Mouse (Mus musculus) heart, embryonic 12.5 days (tissue): ENCODE measurements around the gene Rab3ip. TPM values are rescaled to one million over a fixed set of nuclear protein-coding genes. Genes with fewer than 3 reads are reported as not detected.

Source experiments
- ATAC-seq: fragments of 200-750 bp; cut with Nextera tagmentation; 2 replicates; pipeline ENCODE4 v1.8.0; 2017; ENCODE audit warnings: moderate TSS enrichment, moderate library complexity; ENCODE audit not compliant: insufficient number of reproducible peaks, low FRiP score
- H3K27ac ChIP-seq: fragments of 300-500 bp; sonication (generic); 2 replicates; pipeline ENCODE4 v1.5.1; 2016; ENCODE audit warnings: mild to moderate bottlenecking, moderate library complexity; ENCODE audit not compliant: poor library complexity, severe bottlenecking
- H3K27me3 ChIP-seq: fragments of 300-500 bp; sonication (generic); replicated peaks from 2 replicates; pipeline ENCODE4 v1.6.1; 2016; ENCODE audit warnings: mild to moderate bottlenecking, moderate library complexity
- H3K36me3 ChIP-seq: fragments of 300-500 bp; sonication (generic); 2 replicates; pipeline ENCODE4 v1.6.1; 2016; ENCODE audit warnings: mild to moderate bottlenecking, moderate library complexity
- H3K4me1 ChIP-seq: fragments of 300-500 bp; sonication (generic); replicated peaks from 2 replicates; pipeline ENCODE4 v1.6.1; 2016; ENCODE audit warnings: mild to moderate bottlenecking
- H3K4me2 ChIP-seq: fragments of 300-500 bp; sonication (generic); 2 replicates; pipeline ENCODE4 v1.6.1; 2016; ENCODE audit warnings: mild to moderate bottlenecking, moderate library complexity
- H3K4me3 ChIP-seq: fragments of 300-500 bp; sonication (generic); 2 replicates; pipeline ENCODE4 v1.5.1; 2016; ENCODE audit warnings: mild to moderate bottlenecking
- H3K9ac ChIP-seq: fragments of 300-500 bp; sonication (generic); 2 replicates; pipeline ENCODE4 v1.6.1; 2016; ENCODE audit warnings: mild to moderate bottlenecking, moderate library complexity
- H3K9me3 ChIP-seq: fragments of 300-500 bp; sonication (generic); replicated peaks from 2 replicates; pipeline ENCODE4 v1.6.1; 2016; ENCODE audit warnings: mild to moderate bottlenecking, moderate library complexity
- WGBS: fragments of 180-500 bp; shearing (Covaris S2); methylation state at CpG from one replicate; pipeline ENCODE4 v1.1.7; 2016; 5-methylcytosine and 5-hydroxymethylcytosine counted together
- polyA plus RNA-seq: library from polyadenylated mRNA; unstranded; fragments of >200 nt; fragmentation: Nextera tagmentation; extraction: Ambion mirVana; gene quantifications from 2 replicates; pipeline ENCODE4 v1.2.1, GENCODE M21; 2016

Rab3ip gene
- polyA plus RNA-seq, 1 experiment from 2014 or later = 65.7 TPM

DNA sequence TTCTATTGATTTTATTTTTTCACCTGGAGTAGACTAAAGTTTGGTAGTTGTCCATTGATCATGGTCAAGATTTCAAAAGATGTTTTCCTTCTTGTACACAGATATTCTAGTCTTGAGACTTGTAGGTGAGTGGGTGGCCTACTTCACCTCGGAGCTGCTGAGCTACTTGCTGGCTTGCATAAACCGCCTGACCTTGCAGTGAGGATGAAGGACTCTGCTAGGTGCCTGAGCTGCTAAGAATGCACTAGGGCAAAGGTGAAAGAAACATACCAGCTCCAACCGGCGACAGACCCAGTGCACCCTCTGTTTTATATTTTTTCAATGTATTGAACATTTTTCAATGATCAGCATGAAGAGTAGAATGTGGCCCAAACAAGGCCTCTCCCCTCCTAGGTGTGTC is 29.7 kb upstream of the Rab3ip start:
- WGBS = 69% methylated on average over 4 of the region's 4 CpGs
- no peak overlapping the region for H3K4me3 ChIP-seq
- H3K4me2 ChIP-seq = no peak overlapping the region
- no peak for ATAC-seq
- H3K27me3 ChIP-seq = peaks cover 4% of the 10 kb centered on the region; the same call in 1 of the 2 replicates
- H3K27ac ChIP-seq = no peak overlapping the region
- H3K9me3 ChIP-seq = no peaks in the 10 kb centered on the region
- H3K36me3 ChIP-seq = no peaks in the 10 kb centered on the region
- no peaks in the 10 kb centered on the region for H3K4me1 ChIP-seq
- no peak overlapping the region for H3K9ac ChIP-seq

DNA sequence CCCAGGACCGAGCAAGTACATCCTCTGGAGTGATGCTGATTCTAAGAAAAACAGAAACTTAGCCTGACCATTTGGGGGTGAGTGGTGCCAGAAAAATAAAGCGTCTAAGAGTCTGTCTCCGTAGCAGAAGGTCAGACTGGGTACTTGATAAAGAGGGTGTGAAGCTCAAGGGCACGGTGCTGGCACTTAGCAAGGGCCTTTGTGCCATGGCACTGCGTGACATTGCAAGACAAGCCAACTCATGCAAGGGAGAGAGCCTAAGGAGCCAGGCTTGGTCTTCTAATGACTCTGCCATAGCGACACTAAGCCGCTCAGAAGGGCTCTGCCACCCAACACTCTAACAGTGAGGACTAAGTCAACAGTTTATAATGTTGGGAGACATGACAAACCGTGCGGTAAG is 28.3 kb upstream of the Rab3ip start:
- Histone ChIP-seq H3K9ac (no peak overlapping the region), H3K27ac (no peak overlapping the region), H3K36me3 (no peaks in the 10 kb centered on the region), H3K9me3 (no peaks in the 10 kb centered on the region), H3K4me2 (no peak overlapping the region), H3K4me1 (no peaks in the 10 kb centered on the region), H3K4me3 (no peak overlapping the region), H3K27me3 (no peaks in the 10 kb centered on the region)
- WGBS = 81% methylated on average over 9 of the region's 9 CpGs
- no peak for ATAC-seq

GRCm38 (mm10) chr10:116977858-116978257 is 27.3 kb upstream of the Rab3ip start:
- H3K4me2 ChIP-seq = no peak overlapping the region
- H3K9ac ChIP-seq = no peak overlapping the region
- WGBS = 64% methylated on average over 2 of the region's 2 CpGs
- no peak overlapping the region for H3K4me3 ChIP-seq
- ATAC-seq = no peak
- H3K27ac ChIP-seq = no peak overlapping the region
- H3K36me3 ChIP-seq = no peaks in the 10 kb centered on the region
- H3K9me3 ChIP-seq = no peaks in the 10 kb centered on the region
- H3K4me1 ChIP-seq = no peaks in the 10 kb centered on the region
- H3K27me3 ChIP-seq = no peaks in the 10 kb centered on the region

DNA sequence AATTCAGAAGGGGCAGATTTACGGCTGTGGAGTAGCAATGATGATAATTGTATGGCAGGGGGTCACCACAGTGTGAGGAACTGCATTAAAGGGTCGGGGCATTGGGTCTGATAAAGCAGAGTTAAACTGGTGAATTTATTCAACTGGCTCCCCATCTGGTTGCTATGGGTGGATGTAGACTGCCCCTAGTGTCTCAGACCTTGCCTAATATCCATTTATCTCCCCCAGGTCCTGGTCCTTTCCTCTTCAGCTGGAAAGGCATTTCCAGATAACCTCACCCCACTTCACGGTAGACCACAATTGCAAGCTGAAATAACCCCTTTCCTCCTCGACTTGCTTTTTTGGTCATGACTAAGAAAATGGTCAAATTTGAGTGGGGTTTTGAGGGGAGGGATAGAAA is 26.9 kb upstream of the Rab3ip start:
- Histone ChIP-seq H3K4me1 (no peaks in the 10 kb centered on the region), H3K4me2 (no peak overlapping the region), H3K4me3 (no peak overlapping the region), H3K27ac (no peak overlapping the region), H3K27me3 (no peaks in the 10 kb centered on the region), H3K9me3 (no peaks in the 10 kb centered on the region), H3K36me3 (no peaks in the 10 kb centered on the region), H3K9ac (no peak overlapping the region)
- WGBS = 38% methylated on average over 4 of the region's 4 CpGs
- ATAC-seq = no peak

DNA sequence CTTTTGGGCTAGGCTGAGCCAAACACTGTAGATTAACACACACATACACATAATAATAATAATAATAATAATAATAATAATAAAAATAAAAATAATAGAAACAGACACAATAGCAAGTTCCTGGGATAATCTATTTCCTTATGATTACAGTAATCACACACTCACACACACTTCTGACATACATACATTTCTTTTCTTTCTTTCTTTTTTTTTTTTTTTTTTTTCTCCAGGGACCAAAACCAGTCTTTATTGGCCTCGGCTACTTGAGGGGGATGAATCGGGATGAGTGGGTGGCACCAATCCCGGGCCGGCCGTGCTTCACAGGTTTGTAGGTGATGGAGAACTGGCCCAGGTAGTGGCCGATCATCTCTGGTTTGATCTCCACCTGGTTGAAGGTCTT is 21.9 kb upstream of the Rab3ip start, which contains the start of gene Gm10271:
Gm10271 (minus strand) TSS at position 101 of the 400 bp plus-strand sequence.
- H3K27ac ChIP-seq = no peak within 1 kb of the TSS
- H3K9me3 ChIP-seq = no peaks in the 10 kb centered on the region
- 94% methylated on average over 6 of the region's 6 CpGs for WGBS
- H3K4me1 ChIP-seq = no peaks in the 10 kb centered on the region
- no peak within 1 kb of the TSS for H3K4me3 ChIP-seq
- H3K4me2 ChIP-seq = no peak within 1 kb of the TSS
- H3K27me3 ChIP-seq = no peaks in the 10 kb centered on the region
- H3K36me3 ChIP-seq = no peaks in the 10 kb centered on the region
- ATAC-seq = no peak
- no peak within 1 kb of the TSS for H3K9ac ChIP-seq

- Histone ChIP-seq H3K4me1 (peaks cover 15% of the 10 kb centered on the region), H3K27me3 (no peaks in the 10 kb centered on the region), H3K9ac (no peak overlapping the region), H3K4me2 (no peak overlapping the region), H3K27ac (no peak overlapping the region), H3K4me3 (no peak overlapping the region), H3K9me3 (no peaks in the 10 kb centered on the region), H3K36me3 (no peaks in the 10 kb centered on the region)
- no peak for ATAC-seq
- WGBS = 81% methylated on average over 4 of the region's 4 CpGs
These were observed 18.2 kb upstream of the Rab3ip start for GRCm38 (mm10) chr10:116968741-116969140.

- WGBS = 65% methylated on average over 6 of the region's 6 CpGs
- ATAC-seq = no peak
- no peak overlapping the region for H3K4me2 ChIP-seq
- no peak overlapping the region for H3K4me3 ChIP-seq
- no peak overlapping the region for H3K9ac ChIP-seq
- peaks cover 15% of the 10 kb centered on the region for H3K4me1 ChIP-seq
- H3K36me3 ChIP-seq = no peaks in the 10 kb centered on the region
- H3K9me3 ChIP-seq = no peaks in the 10 kb centered on the region; the same call in 1 of the 2 replicates
- H3K27me3 ChIP-seq = no peaks in the 10 kb centered on the region
- H3K27ac ChIP-seq = no peak overlapping the region
These were observed 15.5 kb upstream of the Rab3ip start for GRCm38 (mm10) chr10:116966065-116966464.

DNA sequence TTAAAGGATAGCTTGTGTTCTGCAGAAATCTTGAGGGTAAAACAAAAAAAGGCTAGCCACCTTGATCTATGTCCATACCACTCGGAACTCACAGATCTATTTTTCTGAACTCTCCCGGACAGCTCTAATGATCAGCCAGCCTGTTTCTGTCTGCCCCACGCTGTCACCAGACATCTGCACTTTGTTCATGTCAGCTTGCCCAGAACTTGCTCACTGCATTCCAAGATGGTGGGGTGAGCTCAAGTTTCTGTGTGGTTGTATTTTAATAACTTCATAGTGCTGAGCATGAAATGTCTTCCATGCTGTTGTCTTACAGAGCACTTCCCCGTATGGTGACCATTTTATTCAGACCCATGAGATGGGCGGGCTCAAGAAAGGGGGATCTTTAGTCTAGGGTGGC is 14.7 kb upstream of the Rab3ip start:
- H3K27ac ChIP-seq = no peak overlapping the region
- no peak overlapping the region for H3K9ac ChIP-seq
- no peaks in the 10 kb centered on the region for H3K27me3 ChIP-seq
- 41% methylated on average over 5 of the region's 5 CpGs for WGBS
- H3K36me3 ChIP-seq = no peaks in the 10 kb centered on the region
- H3K4me3 ChIP-seq = no peak overlapping the region
- ATAC-seq = no peak
- H3K4me1 ChIP-seq = peaks cover 15% of the 10 kb centered on the region
- no peaks in the 10 kb centered on the region; the same call in 1 of the 2 replicates for H3K9me3 ChIP-seq
- H3K4me2 ChIP-seq = 0 out of 2 replicates have a peak overlapping the region, but pooled peaks have one; percentile 14

DNA sequence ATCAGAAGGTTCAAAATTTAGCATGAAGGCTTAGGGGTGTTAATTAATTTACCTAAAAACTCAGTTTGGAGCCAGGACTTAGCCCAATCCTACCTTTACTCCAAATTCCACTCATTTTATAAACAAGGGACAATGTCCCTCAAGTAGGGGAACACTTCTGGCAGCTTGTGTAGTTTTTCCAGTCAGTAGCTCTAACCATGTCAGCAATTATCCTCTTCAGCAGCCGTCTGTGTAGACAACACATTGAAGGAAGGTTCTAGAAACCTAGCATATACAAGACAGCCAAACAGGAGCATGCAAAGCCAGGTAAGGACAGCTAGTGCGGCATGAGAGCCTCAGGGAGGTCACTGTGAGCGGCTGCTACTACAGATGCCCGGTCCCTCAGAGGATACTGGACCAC is 14.0 kb upstream of the Rab3ip start:
- Histone ChIP-seq H3K27me3 (no peaks in the 10 kb centered on the region), H3K4me1 (peaks cover 15% of the 10 kb centered on the region), H3K4me3 (no peak overlapping the region), H3K4me2 (no peak overlapping the region), H3K27ac (no peak overlapping the region), H3K9ac (no peak overlapping the region), H3K36me3 (no peaks in the 10 kb centered on the region), H3K9me3 (no peaks in the 10 kb centered on the region; the same call in 1 of the 2 replicates)
- no peak for ATAC-seq
- WGBS = 71% methylated on average over 4 of the region's 4 CpGs

GRCm38 (mm10) chr10:116964084-116964483 is 13.5 kb upstream of the Rab3ip start:
- H3K36me3 ChIP-seq = no peaks in the 10 kb centered on the region
- H3K4me2 ChIP-seq = no peak overlapping the region
- no peaks in the 10 kb centered on the region for H3K27me3 ChIP-seq
- no peak for ATAC-seq
- no peaks in the 10 kb centered on the region; the same call in 1 of the 2 replicates for H3K9me3 ChIP-seq
- 68% methylated on average over 11 of the region's 11 CpGs for WGBS
- H3K27ac ChIP-seq = no peak overlapping the region
- H3K4me1 ChIP-seq = peaks cover 15% of the 10 kb centered on the region
- H3K9ac ChIP-seq = no peak overlapping the region
- H3K4me3 ChIP-seq = no peak overlapping the region

- Histone ChIP-seq H3K9ac (no peak overlapping the region), H3K36me3 (no peaks in the 10 kb centered on the region), H3K4me2 (no peak overlapping the region), H3K27ac (no peak overlapping the region), H3K4me1 (peaks cover 15% of the 10 kb centered on the region), H3K9me3 (no peaks in the 10 kb centered on the region; the same call in 1 of the 2 replicates), H3K27me3 (no peaks in the 10 kb centered on the region), H3K4me3 (no peak overlapping the region)
- ATAC-seq = no peak
- WGBS = 50% methylated on average over 17 of the region's 17 CpGs
These were observed 12.2 kb upstream of the Rab3ip start for GRCm38 (mm10) chr10:116962803-116963202.

DNA sequence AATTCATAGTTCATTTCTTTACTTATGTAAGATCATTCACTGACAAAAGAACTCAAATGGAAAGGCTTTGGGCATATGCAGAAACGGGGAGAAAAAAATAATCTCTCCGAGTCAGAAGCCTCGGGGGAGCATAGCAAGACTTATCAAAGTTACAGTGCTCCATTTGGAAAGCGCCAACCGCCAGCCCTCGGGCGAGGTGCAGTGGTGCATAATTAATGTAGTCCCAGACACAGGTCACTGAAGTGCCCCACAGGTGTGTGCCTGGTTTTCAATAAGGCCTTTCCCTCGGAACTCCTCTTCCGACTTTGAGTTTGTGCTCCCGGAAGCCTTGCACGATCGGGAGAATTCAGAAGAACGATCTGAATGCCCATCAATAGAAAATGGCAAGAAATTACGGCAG is 11.6 kb upstream of the Rab3ip start:
- Histone ChIP-seq H3K27ac (no peak overlapping the region), H3K9ac (no peak overlapping the region), H3K27me3 (no peaks in the 10 kb centered on the region), H3K36me3 (no peaks in the 10 kb centered on the region), H3K4me1 (peaks cover 15% of the 10 kb centered on the region), H3K4me3 (no peak overlapping the region), H3K9me3 (no peaks in the 10 kb centered on the region; the same call in 1 of the 2 replicates), H3K4me2 (no peak overlapping the region)
- no peak for ATAC-seq
- WGBS = 77% methylated on average over 14 of the region's 14 CpGs
